Mouse (Mus musculus) gastrocnemius, adult 18-20 months (tissue): ENCODE data around the gene Gm20388. TPM values are rescaled to one million over a fixed set of nuclear protein-coding genes. Genes with fewer than 3 reads are reported as not detected.
"Not testable (repeated sequence)": the region's sequence is repeated elsewhere in the genome, so short reads cannot be mapped to it uniquely, and the experiment has no call there.

ENCODE experiments used
- DNase-seq: peaks from one replicate; pipeline ENCODE4 v3.0.0; 2021; ENCODE audit warnings: low spot score
- total RNA-seq, 2 experiments: library from RNA; stranded (reverse); gene quantifications; 2 replicates each; pipeline ENCODE4 v1.2.3; 2021

The Gm20388 gene
- total RNA-seq, 2 experiments from 2014 or later: 10.5 to 12.3 TPM

- DNase-seq: no peak
Observed at GRCm38 (mm10) chr8:123278445-123278844, 3367.8 kb downstream of the Gm20388 start.

GRCm38 (mm10) chr8:123279828-123280227, 3369.2 kb downstream of the Gm20388 start:
- DNase-seq: no peak

- no peak for DNase-seq
Observed at GRCm38 (mm10) chr8:123280302-123281094, 3369.9 kb downstream of the Gm20388 start.

GRCm38 (mm10) chr8:123282994-123283393, 3372.4 kb downstream of the Gm20388 start:
- DNase-seq: not testable (repeated sequence)

GRCm38 (mm10) chr8:123283991-123284390, 3373.3 kb downstream of the Gm20388 start:
- no peak for DNase-seq

- no peak for DNase-seq
Observed at GRCm38 (mm10) chr8:123284493-123284892, 3373.9 kb downstream of the Gm20388 start.

GRCm38 (mm10) chr8:123287362-123287761, 3376.7 kb downstream of the Gm20388 start:
- no peak for DNase-seq

- DNase-seq: no peak
Observed at GRCm38 (mm10) chr8:123290166-123290565, 3379.5 kb downstream of the Gm20388 start.

- no peak for DNase-seq
Observed at GRCm38 (mm10) chr8:123290679-123291078, 3380.0 kb downstream of the Gm20388 start.

GRCm38 (mm10) chr8:123291716-123292115, 3381.1 kb downstream of the Gm20388 start:
- no peak for DNase-seq

GRCm38 (mm10) chr8:123292281-123292680, 3381.6 kb downstream of the Gm20388 start:
- DNase-seq: no peak

GRCm38 (mm10) chr8:123292785-123293184, 3382.1 kb downstream of the Gm20388 start:
- no peak for DNase-seq

GRCm38 (mm10) chr8:123298301-123298700, 3387.7 kb downstream of the Gm20388 start:
- DNase-seq: no peak

GRCm38 (mm10) chr8:123308738-123309137, 3398.1 kb downstream of the Gm20388 start:
- no peak for DNase-seq

GRCm38 (mm10) chr8:123317781-123318466, 3407.3 kb downstream of the Gm20388 start:
- DNase-seq: no peak

- DNase-seq: peak; percentile 92
Observed at GRCm38 (mm10) chr8:123318467-123318911, 3407.8 kb downstream of the Gm20388 start, which contains the start of gene Fanca. Gene Fanca, minus strand, starts transcription at chr8:123318576.

GRCm38 (mm10) chr8:123319522-123320164, 3409.0 kb downstream of the Gm20388 start:
- DNase-seq: peak; percentile 23

GRCm38 (mm10) chr8:123328552-123328951, 3417.9 kb downstream of the Gm20388 start:
- DNase-seq: no peak

- no peak for DNase-seq
Observed at GRCm38 (mm10) chr8:123329350-123329749, 3418.7 kb downstream of the Gm20388 start.

GRCm38 (mm10) chr8:123329961-123330360, 3419.3 kb downstream of the Gm20388 start:
- DNase-seq: no peak

- no peak for DNase-seq
Observed at GRCm38 (mm10) chr8:123330701-123331100, 3420.1 kb downstream of the Gm20388 start.

- no peak for DNase-seq
Observed at GRCm38 (mm10) chr8:123331301-123331700, 3420.7 kb downstream of the Gm20388 start.
